Mouse (Mus musculus) intestine, embryonic 14.5 days (tissue): ENCODE measurements around the gene Msantd2. TPM values are rescaled to one million over a fixed set of nuclear protein-coding genes. Genes with fewer than 3 reads are reported as not detected.
A peak's percentile ranks its signal among the peaks of the same experiment; 100 is the strongest.

ENCODE experiments used
- ATAC-seq: fragments of 200-750 bp; cut with Nextera tagmentation; replicated peaks from 2 replicates; pipeline ENCODE4 v1.8.0; 2017; ENCODE audit warnings: low read depth, moderate number of reproducible peaks, moderate TSS enrichment, moderate library complexity; ENCODE audit not compliant: low FRiP score, low TSS enrichment
- DNase-seq: peaks from one replicate; pipeline ENCODE4 v3.0.0-alpha.2; 2018; ENCODE audit warnings: low spot score
- H3K27ac ChIP-seq: fragments of 300-500 bp; sonication (generic); 2 replicates; pipeline ENCODE4 v1.5.1; 2014; ENCODE audit warnings: low read depth, mild to moderate bottlenecking, control low read depth
- H3K27me3 ChIP-seq: fragments of 300-500 bp; sonication (generic); replicated peaks from 2 replicates; pipeline ENCODE4 v1.6.1; 2014; ENCODE audit warnings: low read length, control low read depth; ENCODE audit not compliant: control insufficient read depth, insufficient read depth
- H3K36me3 ChIP-seq: fragments of 300-500 bp; sonication (generic); 2 replicates; pipeline ENCODE4 v1.6.1; 2014; ENCODE audit warnings: low read length, control low read depth; ENCODE audit not compliant: control insufficient read depth, insufficient read depth
- H3K4me1 ChIP-seq: fragments of 300-500 bp; sonication (generic); replicated peaks from 2 replicates; pipeline ENCODE4 v1.6.1; 2014; ENCODE audit warnings: low read length, control low read depth, mixed read lengths; ENCODE audit not compliant: control insufficient read depth, insufficient read depth
- H3K4me2 ChIP-seq: fragments of 300-500 bp; sonication (generic); 2 replicates; pipeline ENCODE4 v1.6.1; 2014; ENCODE audit warnings: low read length
- H3K4me3 ChIP-seq: fragments of 300-500 bp; sonication (generic); 2 replicates; pipeline ENCODE4 v1.5.1; 2014; ENCODE audit warnings: low read depth, low read length, control low read depth, mixed read lengths
- H3K9ac ChIP-seq: fragments of 300-500 bp; sonication (generic); 2 replicates; pipeline ENCODE4 v1.6.1; 2014; ENCODE audit warnings: mild to moderate bottlenecking, low read length
- H3K9me3 ChIP-seq: fragments of 300-500 bp; sonication (generic); 2 replicates; pipeline ENCODE4 v1.6.1; 2016; ENCODE audit warnings: low read length, control low read depth; ENCODE audit not compliant: control insufficient read depth
- WGBS: fragments of 180-500 bp; shearing (Covaris S2); extraction: QIAGEN DNeasy Blood & Tissue Kit; methylation state at CpG from one replicate; pipeline ENCODE4 v1.1.7; 2014; 5-methylcytosine and 5-hydroxymethylcytosine counted together
- polyA plus RNA-seq: library from polyadenylated mRNA; unstranded; fragments of >200 nt; fragmentation: Nextera tagmentation; extraction: Ambion mirVana; gene quantifications from 2 replicates; pipeline ENCODE4 v1.2.1, GENCODE M21; 2014

Gene Msantd2
- polyA plus RNA-seq, 1 experiment from 2014 or later, result 29.5 TPM

- peak overlapping the region; percentile 95; the same call in 1 of the 2 replicates for H3K9ac ChIP-seq
- no peaks in the 10 kb centered on the region for H3K9me3 ChIP-seq
- H3K4me2 ChIP-seq, result peak overlapping the region; percentile 75
- no peaks in the 10 kb centered on the region for H3K27me3 ChIP-seq
- H3K27ac ChIP-seq, result peak overlapping the region; percentile 100
- ATAC-seq, result no peak
- WGBS, result 35% methylated on average over 4 of the region's 4 CpGs
- H3K4me1 ChIP-seq, result peaks cover 15% of the 10 kb centered on the region
- no peak for DNase-seq
- H3K36me3 ChIP-seq, result no peaks in the 10 kb centered on the region
- peak overlapping the region; percentile 94 for H3K4me3 ChIP-seq
Observed at GRCm38 (mm10) chr9:37488041-37488440, 1.1 kb upstream of the Msantd2 start.

- peak; percentile 77 for ATAC-seq
- Histone ChIP-seq H3K27ac (peak overlapping the region; percentile 100), H3K9ac (peak overlapping the region; percentile 95), H3K9me3 (no peaks in the 10 kb centered on the region), H3K36me3 (no peaks in the 10 kb centered on the region), H3K4me2 (peak overlapping the region; percentile 75), H3K27me3 (no peaks in the 10 kb centered on the region), H3K4me1 (peaks cover 15% of the 10 kb centered on the region), H3K4me3 (peak overlapping the region; percentile 94)
- peak; percentile 86 for DNase-seq
- WGBS, result under 1% methylated on average over 54 of the region's 75 CpGs
Observed at GRCm38 (mm10) chr9:37489446-37490120, 464 bp downstream of the Msantd2 start.

GRCm38 (mm10) chr9:37495761-37496160 is 6.6 kb downstream of the Msantd2 start:
- no peak for DNase-seq
- H3K27ac ChIP-seq, result no peak overlapping the region
- WGBS, result 50% methylated on average over 3 of the region's 3 CpGs

GRCm38 (mm10) chr9:37496325-37496724 is 7.2 kb downstream of the Msantd2 start:
- Histone ChIP-seq H3K9ac (no peak overlapping the region), H3K9me3 (no peaks in the 10 kb centered on the region), H3K27me3 (no peaks in the 10 kb centered on the region), H3K4me3 (no peak overlapping the region), H3K4me1 (0 out of 2 replicates have a peak, but pooled peaks cover 1% of the 10 kb centered on the region), H3K27ac (no peak overlapping the region), H3K36me3 (0 out of 2 replicates have a peak, but pooled peaks cover 5% of the 10 kb centered on the region), H3K4me2 (no peak overlapping the region)
- ATAC-seq (no peak), DNase-seq (no peak)

More at GRCm38 (mm10) chr9:37495761-37496160, 6.6 kb downstream of the Msantd2 start:
- no peak overlapping the region for H3K4me2 ChIP-seq
- no peak overlapping the region for H3K9ac ChIP-seq
- H3K36me3 ChIP-seq, result 0 out of 2 replicates have a peak, but pooled peaks cover 5% of the 10 kb centered on the region
- peaks cover 7% of the 10 kb centered on the region for H3K4me1 ChIP-seq
- no peak overlapping the region for H3K4me3 ChIP-seq
- no peaks in the 10 kb centered on the region for H3K9me3 ChIP-seq
- no peaks in the 10 kb centered on the region for H3K27me3 ChIP-seq
- no peak for ATAC-seq

- H3K9me3 ChIP-seq, result no peaks in the 10 kb centered on the region
- ATAC-seq (no peak), DNase-seq (no peak)
- no peak overlapping the region for H3K4me3 ChIP-seq
- H3K9ac ChIP-seq, result no peak overlapping the region
- H3K4me2 ChIP-seq, result no peak overlapping the region
- 0 out of 2 replicates have a peak, but pooled peaks cover 5% of the 10 kb centered on the region for H3K36me3 ChIP-seq
- no peak overlapping the region for H3K27ac ChIP-seq
- 76% methylated on average over 3 of the region's 3 CpGs for WGBS
- H3K27me3 ChIP-seq, result no peaks in the 10 kb centered on the region
- no peaks in the 10 kb centered on the region for H3K4me1 ChIP-seq
Observed at GRCm38 (mm10) chr9:37500201-37500600, 11.1 kb downstream of the Msantd2 start.

GRCm38 (mm10) chr9:37501170-37501569 is 12.1 kb downstream of the Msantd2 start:
- H3K27ac ChIP-seq, result no peak overlapping the region
- no peak overlapping the region for H3K4me3 ChIP-seq
- DNase-seq, result no peak
- 98% methylated on average over 1 of the region's 1 CpGs for WGBS
- H3K9ac ChIP-seq, result no peak overlapping the region
- H3K27me3 ChIP-seq, result no peaks in the 10 kb centered on the region
- ATAC-seq, result no peak
- no peaks in the 10 kb centered on the region for H3K4me1 ChIP-seq
- no peaks in the 10 kb centered on the region for H3K9me3 ChIP-seq
- H3K36me3 ChIP-seq, result 0 out of 2 replicates have a peak, but pooled peaks cover 5% of the 10 kb centered on the region
- H3K4me2 ChIP-seq, result no peak overlapping the region

GRCm38 (mm10) chr9:37504348-37504747 is 15.2 kb downstream of the Msantd2 start:
- ATAC-seq, result no peak
- Histone ChIP-seq H3K27ac (no peak overlapping the region), H3K4me3 (no peak overlapping the region), H3K4me1 (no peaks in the 10 kb centered on the region), H3K9me3 (no peaks in the 10 kb centered on the region), H3K27me3 (no peaks in the 10 kb centered on the region), H3K36me3 (0 out of 2 replicates have a peak, but pooled peaks cover 5% of the 10 kb centered on the region), H3K9ac (no peak overlapping the region), H3K4me2 (no peak overlapping the region)
- DNase-seq, result no peak

- H3K4me2 ChIP-seq, result no peak overlapping the region
- no peak overlapping the region for H3K4me3 ChIP-seq
- H3K27me3 ChIP-seq, result no peaks in the 10 kb centered on the region
- no peaks in the 10 kb centered on the region for H3K9me3 ChIP-seq
- ATAC-seq (no peak), DNase-seq (no peak)
- H3K36me3 ChIP-seq, result no peaks in the 10 kb centered on the region
- no peaks in the 10 kb centered on the region for H3K4me1 ChIP-seq
- H3K27ac ChIP-seq, result no peak overlapping the region
- 70% methylated on average over 1 of the region's 1 CpGs for WGBS
- H3K9ac ChIP-seq, result no peak overlapping the region
Observed at GRCm38 (mm10) chr9:37506023-37506422, 16.9 kb downstream of the Msantd2 start.

- no peak overlapping the region for H3K9ac ChIP-seq
- WGBS, result 92% methylated on average over 2 of the region's 2 CpGs
- H3K36me3 ChIP-seq, result no peaks in the 10 kb centered on the region
- no peak overlapping the region for H3K4me3 ChIP-seq
- no peak overlapping the region for H3K4me2 ChIP-seq
- H3K27ac ChIP-seq, result no peak overlapping the region
- H3K27me3 ChIP-seq, result no peaks in the 10 kb centered on the region
- H3K9me3 ChIP-seq, result no peaks in the 10 kb centered on the region
- H3K4me1 ChIP-seq, result no peaks in the 10 kb centered on the region; the same call in 1 of the 2 replicates
- no peak for DNase-seq
- no peak for ATAC-seq
Observed at GRCm38 (mm10) chr9:37512097-37512496, 23.0 kb downstream of the Msantd2 start.
